Mouse (Mus musculus) adrenal gland, adult 10 weeks (tissue): ENCODE data around the gene Mpzl1. TPM values are rescaled to one million over a fixed set of nuclear protein-coding genes. Genes with fewer than 3 reads are reported as not detected.

Experiments
- polyA plus RNA-seq: library from polyadenylated mRNA; stranded (reverse); fragments of 350-450 nt; fragmentation: Illumina TruSeq; extraction: RNeasy Lipid Tissue Mini Kit (QIAGEN cat#74804); gene quantifications from one replicate; pipeline ENCODE4 v1.2.3, GENCODE M21; 2014; ENCODE audit warnings: low read depth, low replicate concordance

Gene Mpzl1
- polyA plus RNA-seq = 18.4 TPM

DNA sequence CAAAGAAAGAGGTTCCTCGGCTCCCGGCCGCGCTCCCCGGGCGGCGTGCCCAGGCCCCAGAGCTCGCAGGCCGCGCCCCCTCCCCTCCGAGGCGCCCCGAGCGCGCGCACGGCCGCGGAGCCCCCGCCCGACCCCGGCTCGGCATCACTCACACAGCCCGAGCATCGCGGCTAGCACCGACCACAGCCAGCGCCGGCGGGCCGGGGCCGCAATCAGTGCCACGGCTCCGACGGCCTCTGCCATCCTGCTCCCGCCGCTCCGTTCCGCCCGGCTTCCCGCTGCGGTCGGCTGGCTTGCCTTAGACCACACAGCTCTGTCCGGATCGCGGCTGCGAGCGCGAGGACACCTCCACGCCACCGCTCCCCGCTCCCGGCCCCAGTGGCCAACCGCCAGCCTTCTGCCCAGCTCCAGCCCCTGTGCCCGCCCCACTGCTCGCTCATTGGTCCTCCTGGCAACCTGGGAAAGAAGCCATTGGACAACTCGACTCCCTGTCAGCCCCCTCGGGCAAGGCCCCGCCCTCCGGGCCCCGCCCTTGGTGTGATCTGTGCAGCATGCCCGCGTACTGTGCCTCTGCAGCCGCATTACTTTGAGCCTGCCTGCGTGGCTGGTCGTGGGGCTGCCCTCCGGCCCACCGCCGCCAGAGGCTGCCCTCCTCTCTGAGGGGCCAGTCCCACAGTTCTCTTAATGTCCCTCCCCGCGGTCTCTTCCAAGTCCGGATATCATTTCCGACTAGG lies at the start of gene Mpzl1:
Mpzl1 (minus strand) TSS at position 388 of the 734 bp plus-strand sequence.

Other genes with a start within 250 kb of the Mpzl1 start
- 49.6 TPM for gene Dcaf6, start 174.1 kb downstream of the Mpzl1 start, polyA plus RNA-seq
- 456 TPM for gene Mpc2, start 173.9 kb downstream of the Mpzl1 start, polyA plus RNA-seq
- 0.64 TPM for gene Adcy10, start 149.4 kb downstream of the Mpzl1 start, polyA plus RNA-seq
- 11.2 TPM for gene Rcsd1, start 75.2 kb upstream of the Mpzl1 start, polyA plus RNA-seq
- gene Creg1, start 129.2 kb upstream of the Mpzl1 start, polyA plus RNA-seq = 178 TPM
- not detected for gene Cd247, start 154.1 kb upstream of the Mpzl1 start, polyA plus RNA-seq